Mouse (Mus musculus): ENCODE data around the gene Slc2a5.

- TF ChIP-seq CTCF (IDR thresholded peaks at IDR 0.05; ENCODE audit: low read depth, low read length) = no peak
- no peak for TF ChIP-seq GATA1 (IDR thresholded peaks at IDR 0.05; ENCODE audit: borderline replicate concordance, low read length)
- no peak for TF ChIP-seq TAL1 (conservative IDR thresholded peaks at IDR 0.05; ENCODE audit: low read depth, low read length)
Measured at GRCm38 (mm10) chr4:150089121-150089520, 30.0 kb upstream of the Slc2a5 start.

All from G1E (cell line).